Mouse (Mus musculus): ENCODE results near the gene Hs2st1.

The Hs2st1 gene

GRCm38 (mm10) chr3:144508342-144508741 lies 61.6 kb downstream of the Hs2st1 start:
- DNase-seq (ENCODE audit: low read depth, low spot score) = no peak

GRCm38 (mm10) chr3:144507885-144508284 lies 62.1 kb downstream of the Hs2st1 start:
- DNase-seq (ENCODE audit: low read depth, low spot score) = no peak

- peak; percentile 59 for DNase-seq (ENCODE audit: low read depth, low spot score)
These were observed 63.8 kb downstream of the Hs2st1 start for GRCm38 (mm10) chr3:144506213-144506612.

- peak; percentile 29 for DNase-seq (ENCODE audit: low read depth, low spot score)
These were observed 68.1 kb downstream of the Hs2st1 start for GRCm38 (mm10) chr3:144501930-144502329.

GRCm38 (mm10) chr3:144496762-144497161 lies 73.2 kb downstream of the Hs2st1 start:
- DNase-seq (ENCODE audit: low read depth, low spot score) = no peak

GRCm38 (mm10) chr3:144494838-144495237 lies 75.1 kb downstream of the Hs2st1 start:
- DNase-seq (ENCODE audit: low read depth, low spot score) = peak; percentile 28

GRCm38 (mm10) chr3:144488787-144489186 lies 81.2 kb downstream of the Hs2st1 start:
- no peak for DNase-seq (ENCODE audit: low read depth, low spot score)

GRCm38 (mm10) chr3:144480595-144480994 lies 89.4 kb downstream of the Hs2st1 start:
- DNase-seq (ENCODE audit: low read depth, low spot score) = no peak

- peak; percentile 39 for DNase-seq (ENCODE audit: low read depth, low spot score)
These were observed 91.6 kb downstream of the Hs2st1 start for GRCm38 (mm10) chr3:144478427-144478794.

- DNase-seq (ENCODE audit: low read depth, low spot score) = peak; percentile 79
These were observed 92.1 kb downstream of the Hs2st1 start for GRCm38 (mm10) chr3:144477707-144478426.

- no peak for DNase-seq (ENCODE audit: low read depth, low spot score)
These were observed 94.1 kb downstream of the Hs2st1 start for GRCm38 (mm10) chr3:144475891-144476290.

GRCm38 (mm10) chr3:144474726-144475125 lies 95.3 kb downstream of the Hs2st1 start:
- DNase-seq (ENCODE audit: low read depth, low spot score) = no peak

GRCm38 (mm10) chr3:144471954-144472353 lies 98.0 kb downstream of the Hs2st1 start:
- no peak for DNase-seq (ENCODE audit: low read depth, low spot score)

GRCm38 (mm10) chr3:144470901-144471300 lies 99.1 kb downstream of the Hs2st1 start:
- DNase-seq (ENCODE audit: low read depth, low spot score) = peak; percentile 41

GRCm38 (mm10) chr3:144467521-144467920 lies 102.5 kb downstream of the Hs2st1 start:
- DNase-seq (ENCODE audit: low read depth, low spot score) = peak; percentile 54

- DNase-seq (ENCODE audit: low read depth, low spot score) = no peak
These were observed 103.8 kb downstream of the Hs2st1 start for GRCm38 (mm10) chr3:144466108-144466678.

- no peak for DNase-seq (ENCODE audit: low read depth, low spot score)
These were observed 107.3 kb downstream of the Hs2st1 start for GRCm38 (mm10) chr3:144462679-144463078.

GRCm38 (mm10) chr3:144460183-144460788 lies 109.7 kb downstream of the Hs2st1 start:
- peak; percentile 58 for DNase-seq (ENCODE audit: low read depth, low spot score)

- DNase-seq (ENCODE audit: low read depth, low spot score) = no peak
These were observed 110.7 kb downstream of the Hs2st1 start for GRCm38 (mm10) chr3:144459285-144459697.

- peak; percentile 84 for DNase-seq (ENCODE audit: low read depth, low spot score)
These were observed 116.1 kb downstream of the Hs2st1 start for GRCm38 (mm10) chr3:144453701-144454430.

- DNase-seq (ENCODE audit: low read depth, low spot score) = peak; percentile 47
These were observed 121.0 kb downstream of the Hs2st1 start for GRCm38 (mm10) chr3:144448977-144449376.

GRCm38 (mm10) chr3:144447917-144448316 lies 122.1 kb downstream of the Hs2st1 start:
- DNase-seq (ENCODE audit: low read depth, low spot score) = no peak
